Mouse (Mus musculus): ENCODE data around the gene Ust.

DNA sequence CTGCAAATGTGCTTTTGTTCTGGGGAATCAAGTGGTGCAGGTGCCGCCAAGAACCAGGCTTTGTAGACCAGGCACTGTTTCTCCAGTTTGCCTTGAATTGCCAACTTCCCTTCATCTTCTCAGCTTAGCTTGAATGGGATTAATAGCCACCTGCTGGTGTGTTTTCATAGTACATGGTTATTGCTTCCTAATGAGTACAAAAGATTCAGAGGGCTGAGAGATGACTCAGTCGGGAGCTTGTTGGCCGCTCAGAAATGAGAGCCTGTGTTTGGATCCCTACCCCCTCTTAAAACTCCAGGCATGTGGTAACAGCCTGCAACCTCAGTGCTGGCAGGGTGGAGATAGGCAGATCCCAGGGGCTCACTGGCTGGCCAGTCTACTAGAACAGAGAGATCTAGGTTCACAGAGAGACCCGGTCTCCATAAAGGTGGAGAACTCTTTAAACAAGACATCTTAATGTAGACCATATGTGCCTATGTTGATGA is 127.3 kb downstream of the Ust start:
- no peak; the same call in 1 of the 2 replicates for TF ChIP-seq CTCF (IDR thresholded peaks at IDR 0.05; ENCODE audit: borderline replicate concordance, insufficient read depth, low read depth, low read length)
- no peak for TF ChIP-seq POLR2A (IDR thresholded peaks at IDR 0.05; ENCODE audit: borderline replicate concordance, insufficient read depth, low read length)

Data from cerebellum, adult 2 months (tissue).